Mouse (Mus musculus): ENCODE results near the gene Foxp1.

The Foxp1 gene

DNA sequence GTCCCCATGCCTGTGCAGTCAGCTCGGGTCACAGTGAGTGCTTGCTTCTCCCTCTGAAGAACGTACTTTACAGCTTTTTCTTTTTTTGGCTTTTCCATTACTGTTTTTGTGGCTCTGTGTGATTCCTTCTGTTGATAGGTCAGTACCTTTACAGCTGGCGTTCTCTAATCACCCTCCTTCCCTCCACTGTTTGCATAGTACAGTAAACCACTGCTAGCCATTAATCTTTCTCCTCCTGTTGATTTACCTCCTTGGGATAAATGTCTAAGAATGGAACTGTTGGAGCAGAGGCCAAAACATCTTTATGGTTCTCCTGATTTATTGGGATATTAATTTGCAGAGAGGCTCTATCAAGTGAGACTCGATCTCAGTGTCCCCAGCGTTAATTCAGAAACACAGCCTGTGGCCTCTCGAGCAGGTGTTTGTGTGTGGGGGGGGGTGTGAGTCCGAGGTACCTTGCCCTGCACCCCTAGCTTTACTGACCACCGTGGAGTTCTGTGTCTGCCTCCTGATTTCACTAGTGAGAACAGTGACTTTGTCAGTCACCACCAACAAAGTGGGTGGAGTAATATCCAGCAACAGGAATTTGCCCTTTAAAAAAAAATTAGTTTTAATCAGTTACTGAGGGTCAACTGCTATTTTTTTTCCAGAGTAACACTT lies 590.5 kb downstream of the Foxp1 start:
- no peak for DNase-seq

- no peak for DNase-seq
Observed at GRCm38 (mm10) chr6:98930652-98931300, 591.7 kb downstream of the Foxp1 start.

DNA sequence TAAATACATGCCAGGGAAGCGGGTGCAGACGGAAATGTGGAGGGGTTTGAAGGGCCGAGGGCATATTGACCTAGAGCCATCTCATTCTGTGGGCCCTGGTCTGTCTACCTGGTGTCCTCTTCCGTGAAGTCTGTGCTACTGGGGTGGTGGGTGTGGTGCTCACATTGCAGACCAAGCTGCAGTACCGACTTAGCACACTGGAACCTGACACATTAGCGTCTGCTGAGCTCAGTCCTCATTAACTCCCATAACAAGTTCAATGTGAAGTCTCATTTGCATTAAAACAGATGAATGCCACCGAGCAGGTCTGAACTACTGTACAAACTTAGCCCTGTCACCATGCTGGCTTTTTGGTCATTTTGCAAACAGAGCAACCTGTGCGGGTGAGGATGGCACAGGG lies 594.2 kb downstream of the Foxp1 start:
- no peak for DNase-seq

DNA sequence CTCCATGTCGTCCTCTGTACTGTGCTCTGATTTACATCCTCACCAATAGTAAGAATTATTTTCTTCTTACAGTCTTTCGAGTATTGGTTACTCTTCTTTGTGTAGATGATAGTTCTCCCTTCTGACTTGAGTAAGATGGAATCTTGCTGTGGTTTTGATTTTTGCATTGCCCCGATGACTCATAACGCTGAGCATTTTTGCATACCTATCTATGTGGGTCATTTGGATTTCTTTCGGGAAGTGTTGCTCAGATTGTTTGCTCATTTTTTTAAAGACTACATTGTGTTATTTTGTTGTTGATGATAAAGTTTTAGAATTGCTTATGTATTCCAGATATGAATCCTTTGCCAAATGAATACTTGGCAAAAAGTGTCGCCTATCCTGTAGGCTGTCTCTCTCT lies 621.3 kb downstream of the Foxp1 start:
- DNase-seq, result no peak

DNA sequence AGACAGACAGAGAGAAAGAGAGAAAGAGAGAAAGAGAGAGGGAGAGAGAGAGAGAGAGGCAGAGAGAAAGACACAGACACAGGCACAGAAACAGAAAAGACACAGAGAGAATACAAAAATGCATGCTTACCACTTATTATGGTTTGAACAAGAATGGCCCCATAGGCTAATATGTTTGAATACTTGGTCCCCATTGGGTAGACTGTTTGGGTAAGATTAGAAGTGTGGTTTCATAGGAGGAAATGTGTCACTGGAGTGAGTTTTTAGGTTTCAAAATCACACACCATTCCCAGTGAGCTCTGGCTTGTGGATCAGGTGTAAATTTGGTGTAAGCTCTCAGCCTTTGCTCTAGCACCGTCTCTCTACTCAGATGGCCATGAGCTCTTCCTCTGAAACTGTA lies 644.3 kb downstream of the Foxp1 start:
- DNase-seq, result no peak

- DNase-seq, result no peak
Observed at GRCm38 (mm10) chr6:98876401-98876800, 646.1 kb downstream of the Foxp1 start.

All from liver (tissue).